Mouse (Mus musculus): Measurements from ENCODE around the gene Dusp28.

- no peak for TF ChIP-seq CTCF (conservative IDR thresholded peaks at IDR 0.05; ENCODE audit: low read length)
- no peak for TF ChIP-seq POU5F1 (IDR thresholded peaks at IDR 0.05; ENCODE audit: borderline replicate concordance, low read length)
Observed at GRCm38 (mm10) chr1:92877431-92877978, 29.3 kb upstream of the Dusp28 start.
